Mouse (Mus musculus) ES-E14 (cell line): ENCODE measurements at regions not wholly inside any gene's neighbourhood (a gene's known extent, or its start where the extent isn't known, plus 50 kb on each side); places are given as distances from the start of the nearest gene placed in this dataset.

Experiments
- DNase-seq: peaks from one replicate; pipeline ENCODE4 v3.0.0-alpha.2; 2013; ENCODE audit warnings: low read depth, low spot score
- H3K27ac ChIP-seq: 2 replicates; pipeline ENCODE4 v1.5.1; 2012; ENCODE audit warnings: low read depth, mild to moderate bottlenecking, low read length, moderate library complexity, mixed read lengths; ENCODE audit not compliant: poor library complexity, insufficient read depth, severe bottlenecking
- H3K36me3 ChIP-seq: 2 replicates; pipeline ENCODE4 v1.6.1; 2012; ENCODE audit warnings: mild to moderate bottlenecking, low read length, moderate library complexity, mixed read lengths; ENCODE audit not compliant: control insufficient read depth, poor library complexity, insufficient read depth, severe bottlenecking
- H3K4me1 ChIP-seq, 2 experiments: fragments of 150-350 bp in 1 of 2; sonication (generic) in 1 of 2; 2 replicates each; pipeline ENCODE4 v1.6.1; 2012; ENCODE audit warnings: low read length in 2 of 2, mild to moderate bottlenecking in 1 of 2, mixed read lengths in 1 of 2; ENCODE audit not compliant: control insufficient read depth in 2 of 2, insufficient read depth in 2 of 2, poor library complexity in 1 of 2
- H3K4me3 ChIP-seq, 2 experiments: fragments of 150-350 bp in 1 of 2; sonication (generic) in 1 of 2; 2 replicates each; pipeline ENCODE4 v1.5.1; 2012; ENCODE audit warnings: low read length in 2 of 2, low read depth in 1 of 2, mild to moderate bottlenecking in 1 of 2, mixed read lengths in 1 of 2; ENCODE audit not compliant: insufficient read depth in 1 of 2, poor library complexity in 1 of 2, severe bottlenecking in 1 of 2
- H3K9ac ChIP-seq: 2 replicates; pipeline ENCODE4 v1.6.1; 2012; ENCODE audit warnings: low read depth, mild to moderate bottlenecking, low read length, mixed read lengths; ENCODE audit not compliant: poor library complexity, insufficient read depth, severe bottlenecking
- H3K9me3 ChIP-seq: fragments of 150-350 bp; sonication (generic); 2 replicates; pipeline ENCODE4 v1.6.1; 2012; ENCODE audit warnings: low read depth, mild to moderate bottlenecking, low read length; ENCODE audit not compliant: control insufficient read depth, insufficient read depth
- CHD2 ChIP-seq: IDR thresholded peaks from 2 replicates; pipeline ENCODE4 v1.6.1; 2014; ENCODE audit warnings: mild to moderate bottlenecking, low read depth, low read length, inconsistent platforms
- HCFC1 ChIP-seq: IDR thresholded peaks from 2 replicates; pipeline ENCODE4 v1.6.1; 2012; ENCODE audit warnings: low read length, inconsistent platforms, borderline replicate concordance; ENCODE audit not compliant: insufficient read depth
- MAFK ChIP-seq: IDR thresholded peaks from 2 replicates; pipeline ENCODE4 v1.6.1; 2014; ENCODE audit warnings: mild to moderate bottlenecking, low read depth, low read length, inconsistent platforms; ENCODE audit not compliant: insufficient read depth
- ZC3H11A ChIP-seq: IDR thresholded peaks from 2 replicates; pipeline ENCODE4 v1.6.1; 2012; ENCODE audit warnings: low read depth, mild to moderate bottlenecking, inconsistent platforms, low read length, borderline replicate concordance
- ZNF384 ChIP-seq: IDR thresholded peaks from 2 replicates; pipeline ENCODE4 v1.6.1; 2012; ENCODE audit warnings: low read depth, low read length, inconsistent platforms
- in situ Hi-C, 2 experiments: fragments of 600-800 bp; cut with MboI; formaldehyde crosslinking; loops; one replicate each; pipeline ENCODE4 v1.15.1; 2025; ENCODE audit warnings: low sequenced_read_pairs in 2 of 2, inconsistent platforms in 1 of 2; ENCODE audit not compliant: unreplicated experiment in 2 of 2

DNA sequence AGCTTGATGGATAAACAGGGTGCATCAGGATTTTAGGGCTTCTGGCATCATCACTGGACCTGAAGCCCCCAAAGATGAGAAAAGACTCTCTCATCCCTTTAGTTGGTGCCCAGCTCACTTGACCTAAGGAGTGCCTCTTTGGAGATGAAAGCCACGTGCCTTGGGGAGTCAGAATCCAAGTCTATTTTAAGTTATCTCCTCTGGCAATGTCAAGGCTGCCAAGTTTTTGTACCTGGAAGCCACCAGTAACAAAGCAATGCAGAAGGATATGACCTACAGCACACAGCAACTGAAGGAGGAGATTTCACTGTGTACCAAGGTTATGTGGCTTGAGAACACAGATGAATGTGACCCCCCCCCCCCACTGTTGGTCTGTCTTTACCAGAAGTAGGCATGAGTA is 140.9 kb upstream of the N4bp1 start:
- Histone ChIP-seq H3K36me3 (no peaks in the 10 kb centered on the region), H3K27ac (no peak overlapping the region), H3K4me1 (no peaks in the 10 kb centered on the region), H3K9me3 (no peaks in the 10 kb centered on the region), H3K9ac (no peak overlapping the region), H3K4me3 (no peak overlapping the region)
- in situ Hi-C loops = no loop called here
- no peak for DNase-seq
- TF ChIP-seq ZC3H11A = no peak
- no peak for TF ChIP-seq HCFC1
- no peak for TF ChIP-seq MAFK
- TF ChIP-seq CHD2 = no peak

DNA sequence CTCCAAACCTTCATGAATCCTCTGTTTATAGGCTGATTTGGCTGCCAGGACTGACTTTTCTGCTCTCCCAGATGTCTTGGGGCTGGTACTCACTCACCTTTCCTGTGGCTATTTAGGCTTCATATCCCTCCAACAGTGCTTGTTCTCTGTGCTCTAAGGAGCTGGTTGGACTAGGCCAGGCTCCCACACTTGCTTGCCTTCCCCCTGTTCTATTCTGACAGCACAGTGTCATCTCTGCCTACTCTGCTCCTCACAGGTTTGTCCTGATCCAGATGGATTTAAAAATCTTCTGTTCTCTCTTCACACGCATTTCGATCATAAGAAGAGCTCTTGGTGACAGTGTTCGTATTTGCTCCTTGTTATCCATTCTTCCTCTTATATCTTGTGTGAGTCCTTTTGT is 134.7 kb upstream of the N4bp1 start:
- H3K36me3 ChIP-seq = no peaks in the 10 kb centered on the region
- H3K4me1 ChIP-seq = no peaks in the 10 kb centered on the region
- H3K9me3 ChIP-seq = no peaks in the 10 kb centered on the region
- no peak for DNase-seq
- H3K27ac ChIP-seq = no peak overlapping the region
- in situ Hi-C loops = no loop called here
- no peak for TF ChIP-seq HCFC1
- TF ChIP-seq CHD2 = no peak
- TF ChIP-seq ZNF384 = no peak
- TF ChIP-seq ZC3H11A = no peak
- no peak for TF ChIP-seq MAFK
- H3K4me3 ChIP-seq = no peak overlapping the region
- H3K9ac ChIP-seq = no peak overlapping the region

DNA sequence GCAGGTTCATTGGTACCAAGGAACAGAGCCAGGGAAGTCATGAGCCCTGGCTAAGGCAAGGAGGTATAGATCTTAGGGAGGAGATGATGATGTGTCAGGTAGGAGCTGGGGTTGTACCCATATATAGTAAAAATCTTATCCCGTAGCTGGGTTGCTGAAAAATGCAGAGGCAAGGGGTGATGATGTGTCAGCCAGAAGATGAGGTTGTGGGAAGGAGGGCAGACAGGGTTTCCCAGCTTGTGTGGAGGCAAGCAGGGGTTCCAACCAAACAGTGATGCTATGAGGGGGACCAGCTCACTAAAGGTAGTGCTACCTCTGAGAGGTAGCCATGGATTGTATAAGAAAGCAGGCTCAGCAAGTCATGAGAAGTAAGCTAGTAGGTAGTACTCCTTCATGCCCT is 90.5 kb upstream of the N4bp1 start:
- Histone ChIP-seq H3K4me3 (no peak overlapping the region), H3K4me1 (no peaks in the 10 kb centered on the region), H3K9ac (no peak overlapping the region), H3K9me3 (no peaks in the 10 kb centered on the region), H3K27ac (no peak overlapping the region), H3K36me3 (no peaks in the 10 kb centered on the region)
- TF ChIP-seq HCFC1 = no peak
- in situ Hi-C loops = no loop called here
- DNase-seq = no peak

DNA sequence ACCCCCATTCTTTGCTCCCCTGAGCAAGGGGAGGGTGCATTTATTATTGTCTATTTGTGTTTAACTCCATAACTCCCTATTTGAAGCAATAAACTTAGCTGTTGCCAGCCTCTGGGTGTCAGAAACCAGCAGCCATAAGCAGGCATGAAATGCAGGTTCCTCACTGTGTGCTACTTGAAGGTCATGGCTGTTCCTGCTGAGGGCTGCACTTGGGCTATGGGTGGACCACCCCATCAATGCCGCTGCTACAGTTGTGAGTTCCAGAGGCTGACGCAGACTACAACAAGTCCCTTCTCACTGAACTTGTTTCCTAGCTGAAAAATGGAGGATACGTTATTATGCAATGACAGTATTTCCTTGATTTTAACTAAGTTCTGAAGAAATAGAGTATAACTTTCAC is 86.7 kb upstream of the N4bp1 start:
- Histone ChIP-seq H3K9ac (no peak overlapping the region), H3K36me3 (no peaks in the 10 kb centered on the region), H3K4me3 (no peak overlapping the region), H3K9me3 (no peaks in the 10 kb centered on the region), H3K4me1 (no peaks in the 10 kb centered on the region), H3K27ac (no peak overlapping the region)
- TF ChIP-seq ZC3H11A (no peak), CHD2 (no peak), ZNF384 (no peak), MAFK (no peak), HCFC1 (no peak)
- no peak for DNase-seq
- in situ Hi-C loops = no loop called here

DNA sequence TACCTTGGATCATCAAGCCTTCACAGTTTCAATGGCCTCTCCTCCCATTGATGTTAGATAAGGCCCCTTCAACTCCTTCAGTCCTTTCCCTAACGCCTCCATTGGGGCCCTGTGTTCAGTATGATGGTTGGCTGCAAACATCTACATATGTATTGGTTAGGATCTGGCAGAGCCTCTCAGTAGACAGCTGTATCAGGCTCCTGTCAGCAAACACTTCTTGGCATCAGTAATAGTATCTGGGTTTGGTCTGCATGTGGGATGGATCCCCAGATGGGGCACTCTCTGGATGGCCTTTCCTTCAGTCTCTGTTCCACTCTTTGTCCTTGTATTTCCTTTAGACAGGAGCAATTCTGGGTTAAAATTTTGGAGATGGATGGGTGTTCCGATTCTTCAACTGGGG is 84.0 kb upstream of the N4bp1 start:
- no peak for DNase-seq

More for the DNA sequence above, 84.0 kb upstream of the N4bp1 start:
- Histone ChIP-seq H3K9ac (no peak overlapping the region), H3K4me3 (no peak overlapping the region), H3K27ac (no peak overlapping the region), H3K4me1 (no peaks in the 10 kb centered on the region), H3K9me3 (no peaks in the 10 kb centered on the region), H3K36me3 (no peaks in the 10 kb centered on the region)
- TF ChIP-seq CHD2 (no peak), MAFK (no peak), ZC3H11A (no peak), ZNF384 (no peak), HCFC1 (no peak)
- in situ Hi-C loops = no loop called here
